Mouse (Mus musculus) erythroblast, embryonic 14.5 days (primary cell): Measurements from ENCODE around the gene Ddah1.

Experiments used
- GATA1 ChIP-seq: IDR thresholded peaks from 2 replicates; pipeline ENCODE4 v1.6.1; 2012; ENCODE audit warnings: low read length, inconsistent platforms, mixed read lengths
- TAL1 ChIP-seq: IDR thresholded peaks from 3 replicates; pipeline ENCODE4 v1.6.1; 2012; ENCODE audit warnings: low read length, inconsistent platforms, mixed read lengths

GRCm38 (mm10) chr3:145802106-145802505 lies 43.6 kb downstream of the Ddah1 start:
- TF ChIP-seq TAL1: no peak
- no peak for TF ChIP-seq GATA1
